Mouse (Mus musculus): ENCODE results near the gene Gm14418.

Gene Gm14418

DNA sequence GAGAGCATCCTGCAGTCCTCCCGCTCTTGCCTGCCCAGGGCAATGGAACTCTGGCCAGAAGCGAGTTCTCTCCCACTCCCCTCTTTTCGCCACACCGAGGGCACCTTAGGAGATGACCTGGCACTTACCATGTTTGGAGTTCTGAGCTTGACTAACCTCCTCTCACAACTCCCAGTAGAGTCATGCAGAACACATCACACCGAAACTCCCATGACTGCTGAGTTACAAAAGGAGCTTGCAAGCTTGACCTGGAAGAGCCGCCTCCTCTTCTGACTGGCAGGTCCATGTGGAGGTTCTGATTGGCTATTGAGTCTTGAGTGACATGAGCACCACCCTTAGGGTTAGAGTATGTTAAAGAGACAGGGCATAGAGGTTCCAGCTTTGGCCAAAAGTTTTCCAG, at the start of gene Gm14418:
Gene Gm14418 (minus strand): TSS at position 225 of the 400 bp plus-strand sequence.
- peak; percentile 2 to 20 for DNase-seq (ENCODE audit: low spot score in 2 of 2)

All from heart, adult 9 months (tissue).